Mouse (Mus musculus): ENCODE data around the gene Cbx6.

Cbx6 gene

DNA sequence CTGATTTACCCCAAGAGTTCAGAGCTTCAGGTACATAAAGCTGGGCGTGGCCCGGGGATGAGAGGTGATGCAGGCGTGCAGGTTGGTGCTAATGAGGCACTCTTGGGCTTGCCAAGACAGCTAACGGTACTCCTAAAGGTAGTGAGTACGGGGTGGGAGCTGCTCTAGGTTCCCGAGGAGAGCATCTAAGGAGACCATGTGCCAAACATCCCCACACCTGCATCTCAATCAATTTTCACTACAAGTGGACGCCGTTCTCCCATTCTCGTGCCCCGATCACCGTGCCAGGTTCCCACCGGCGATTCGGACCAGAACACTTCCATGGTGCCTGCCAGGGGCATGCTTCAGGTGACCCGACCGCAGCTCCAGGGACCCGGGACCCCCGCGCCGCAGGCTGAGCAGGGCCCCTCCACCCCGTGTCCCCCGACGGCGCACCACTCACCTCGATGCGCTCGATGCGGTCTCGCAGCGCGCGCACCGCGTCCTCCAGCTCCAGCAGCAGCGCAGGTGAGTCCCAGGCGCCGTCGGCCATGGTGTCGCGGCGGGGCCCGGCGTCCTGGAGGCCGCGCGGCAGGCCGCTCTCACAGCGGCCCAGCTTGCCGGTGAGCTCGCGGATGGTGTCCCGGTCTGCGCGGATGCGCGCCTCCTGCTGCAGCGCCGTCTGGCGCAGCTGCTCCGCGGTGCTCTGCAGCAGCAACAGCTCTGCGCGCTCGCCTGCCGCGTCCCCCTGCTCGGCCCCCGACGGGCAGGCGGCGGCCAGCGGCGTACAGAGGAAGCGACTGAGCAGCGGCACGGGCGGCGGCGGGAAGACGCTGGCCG, 30.7 kb downstream of the Cbx6 start:
- DNase-seq (ENCODE audit: extremely low spot score), result no peak

DNA sequence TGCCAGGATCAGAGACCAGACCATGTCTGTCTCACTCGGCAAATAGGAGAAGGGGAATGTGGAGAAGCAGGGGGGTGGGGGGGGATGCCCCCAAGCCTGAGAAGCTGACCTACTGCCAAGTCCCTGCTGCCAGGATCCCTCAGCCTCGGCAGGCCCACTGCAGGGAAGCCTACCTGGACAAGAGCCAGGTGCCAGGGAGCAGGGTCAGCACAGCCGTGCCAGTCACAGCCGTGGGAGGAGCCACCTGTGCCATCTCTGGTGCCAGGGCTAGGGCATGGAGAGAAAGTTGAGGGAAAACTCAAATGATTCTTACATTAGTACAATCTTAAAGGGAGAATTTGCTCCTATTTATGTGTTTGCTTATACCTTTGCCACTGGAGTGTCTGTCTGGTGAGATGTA, 32.2 kb downstream of the Cbx6 start:
- DNase-seq (ENCODE audit: extremely low spot score), result no peak

DNA sequence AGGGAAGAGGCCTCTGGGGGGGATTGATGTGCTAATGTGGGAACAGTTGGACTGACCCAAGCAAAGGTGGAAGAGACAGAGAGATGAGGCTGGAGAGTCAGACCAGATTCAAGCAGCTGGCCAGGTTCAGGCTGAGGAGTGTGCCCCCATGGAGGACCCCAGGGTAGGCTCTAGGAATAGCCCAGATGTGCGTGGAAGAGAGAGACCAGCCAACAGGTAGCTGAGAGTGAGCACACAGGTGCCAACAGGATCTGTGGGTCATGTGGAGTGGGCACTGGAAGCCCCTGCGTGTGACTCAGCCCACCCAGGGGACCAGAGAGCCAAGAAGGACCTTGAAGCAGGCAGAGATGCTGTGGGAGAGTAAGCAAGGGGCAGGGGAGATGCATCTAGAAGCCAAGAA, 32.8 kb downstream of the Cbx6 start:
- DNase-seq (ENCODE audit: extremely low spot score), result no peak

DNA sequence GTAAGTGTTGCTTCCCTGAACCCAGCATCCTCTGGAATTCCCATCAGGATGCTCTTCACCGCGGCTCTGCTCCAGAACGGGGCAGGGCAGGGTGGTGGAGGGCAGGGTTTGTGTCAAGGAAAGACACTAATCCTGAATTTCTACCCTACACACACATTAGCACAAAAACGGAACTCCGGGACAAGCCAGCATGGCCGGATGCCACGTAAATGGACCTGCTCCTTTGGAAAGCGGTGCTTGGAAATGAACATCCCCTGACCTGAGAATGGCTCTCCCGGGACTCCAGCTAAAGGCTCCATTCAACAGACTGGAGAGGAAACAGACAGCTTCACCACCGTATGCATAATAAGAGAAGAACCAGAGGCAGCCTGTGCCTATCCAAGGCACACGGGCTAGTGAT, 33.8 kb downstream of the Cbx6 start:
- no peak for DNase-seq (ENCODE audit: extremely low spot score)

DNA sequence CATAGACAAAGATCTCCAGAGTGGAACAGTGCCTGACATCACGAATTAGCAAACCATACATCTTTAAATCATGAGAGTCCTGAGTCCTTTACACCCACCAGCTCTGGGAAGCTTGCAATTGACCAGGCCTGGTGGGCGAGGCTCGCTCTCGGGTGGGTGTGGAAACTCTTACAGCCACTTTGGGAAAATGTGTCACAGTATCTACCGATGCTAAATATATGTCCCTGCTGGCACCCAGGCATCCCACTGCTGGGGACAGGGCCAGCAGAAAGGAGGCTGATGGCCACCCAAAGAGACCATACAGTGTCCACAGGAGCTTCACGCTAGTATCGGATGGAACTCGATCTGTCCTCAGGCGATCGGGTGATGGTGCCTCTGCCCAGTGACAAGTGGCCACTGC, 35.9 kb downstream of the Cbx6 start:
- no peak for DNase-seq (ENCODE audit: extremely low spot score)

DNA sequence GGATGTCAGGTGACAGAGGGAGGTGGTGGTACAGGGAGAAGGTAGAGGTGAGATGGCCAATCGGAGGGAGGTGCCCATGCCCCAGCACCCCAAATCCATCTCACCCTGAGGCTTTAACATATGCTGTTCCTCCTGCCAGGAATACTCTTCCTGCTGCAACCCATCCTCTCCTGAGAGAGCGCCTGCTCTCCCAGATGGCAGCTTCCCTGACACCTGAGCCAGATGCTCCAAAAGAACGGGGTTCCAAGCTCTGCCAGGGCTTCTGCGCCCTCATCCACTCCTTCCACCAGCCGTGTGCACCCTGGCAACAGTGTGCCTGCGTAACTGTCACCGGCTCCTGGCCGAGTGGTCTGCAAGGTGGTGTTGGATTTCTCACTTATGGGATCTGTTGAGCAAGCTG, 36.8 kb downstream of the Cbx6 start:
- DNase-seq (ENCODE audit: extremely low spot score), result no peak

DNA sequence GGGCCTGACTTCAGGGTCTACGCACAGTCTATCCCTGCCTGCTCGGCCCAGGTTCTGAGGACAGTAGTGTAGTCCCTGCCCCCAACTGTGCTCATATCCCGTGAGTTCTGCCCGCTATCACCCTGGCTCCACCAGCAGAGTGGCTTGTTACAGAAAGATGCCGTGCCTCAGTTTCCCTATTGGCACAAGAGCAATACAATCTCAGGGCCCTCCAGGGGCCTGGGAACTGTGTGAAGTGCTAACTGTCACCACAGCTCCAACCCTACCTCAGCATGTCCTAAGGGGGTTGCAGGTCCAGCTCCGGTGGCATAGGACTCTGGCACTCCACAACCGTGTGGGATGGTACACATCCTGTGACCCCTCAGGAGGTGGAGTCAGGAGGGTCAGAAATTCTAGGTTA, 37.4 kb downstream of the Cbx6 start:
- DNase-seq (ENCODE audit: extremely low spot score), result no peak

DNA sequence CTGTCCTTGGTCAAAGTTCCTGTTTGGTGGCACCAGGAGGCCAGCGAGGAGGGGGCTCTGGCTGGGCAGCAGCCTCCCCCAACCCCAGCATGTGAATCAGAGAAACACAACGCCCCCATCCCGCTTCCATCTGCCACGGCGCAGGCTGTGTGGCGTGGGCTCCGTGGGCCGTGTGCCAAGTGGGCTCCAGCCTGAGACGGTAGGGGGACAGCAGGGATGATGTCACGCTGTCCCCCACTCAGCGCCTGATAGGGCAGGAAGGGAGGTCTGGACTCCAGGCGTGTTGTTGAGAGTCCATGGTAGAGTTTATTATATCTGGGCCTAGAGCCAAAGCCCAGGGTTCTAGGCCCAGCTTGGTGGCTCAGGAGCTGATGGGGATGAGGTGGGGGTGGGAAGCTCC, 38.2 kb downstream of the Cbx6 start:
- no peak for DNase-seq (ENCODE audit: extremely low spot score)

DNA sequence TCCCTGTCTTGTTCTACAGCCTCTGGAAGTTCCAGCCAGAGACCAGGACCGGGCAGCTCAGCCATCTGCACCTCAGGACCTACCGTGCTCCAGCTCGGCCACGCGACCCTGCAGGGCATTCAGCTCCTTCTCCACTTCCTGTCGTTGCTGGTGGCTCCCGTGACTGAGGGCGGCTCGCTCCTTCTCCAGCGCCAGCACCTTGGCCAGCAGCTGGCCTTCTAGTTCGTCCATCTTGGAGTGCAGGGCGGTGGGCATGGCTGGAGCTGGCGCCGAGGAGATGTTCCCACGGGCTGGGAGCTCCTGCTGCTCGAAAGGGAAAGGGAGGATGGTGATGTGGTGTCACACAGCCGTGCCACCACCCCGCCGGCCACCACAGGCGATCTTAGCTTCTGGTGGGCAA, 40.3 kb downstream of the Cbx6 start:
- no peak for DNase-seq (ENCODE audit: extremely low spot score)

DNA sequence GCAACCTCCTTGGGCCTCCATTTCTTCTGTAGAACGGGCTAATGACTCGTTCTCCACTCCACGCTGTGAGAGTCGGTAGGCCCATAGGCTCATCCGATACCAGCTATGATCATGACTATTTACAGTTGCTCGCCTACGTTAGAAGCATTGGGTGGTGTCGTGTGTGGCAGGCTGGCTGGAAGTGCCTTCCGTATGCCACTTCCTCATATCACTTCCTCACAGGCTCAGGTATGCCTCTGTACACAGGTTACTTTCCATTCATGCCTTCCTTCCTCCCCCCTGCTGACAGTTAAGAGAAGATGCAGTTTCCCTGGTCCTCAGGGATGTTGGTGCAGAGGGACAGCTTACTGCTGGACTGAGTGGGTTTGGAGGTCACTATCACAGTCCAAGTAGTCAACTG, 41.4 kb downstream of the Cbx6 start:
- DNase-seq (ENCODE audit: extremely low spot score), result no peak

DNA sequence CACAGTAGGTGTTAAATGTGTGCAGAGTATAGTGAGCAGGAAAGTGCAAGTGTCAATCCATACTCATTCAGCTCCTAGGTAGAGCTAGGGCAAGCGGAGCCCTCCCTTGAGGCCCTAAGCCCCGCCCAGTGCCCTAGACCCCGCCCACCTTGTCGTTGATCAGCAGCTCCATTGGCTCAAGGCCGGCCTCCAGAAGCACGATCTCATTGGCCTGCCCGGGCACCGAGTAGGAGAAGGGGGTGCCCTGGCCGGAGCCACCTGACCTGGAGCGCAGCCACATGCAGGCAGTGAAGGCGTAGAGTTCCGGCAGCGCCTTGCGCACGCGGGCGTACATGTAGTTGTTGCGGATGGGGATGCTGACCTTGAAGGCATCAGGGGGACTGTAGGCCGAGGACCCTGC, 42.0 kb downstream of the Cbx6 start:
- DNase-seq (ENCODE audit: extremely low spot score), result peak; percentile 43

DNA sequence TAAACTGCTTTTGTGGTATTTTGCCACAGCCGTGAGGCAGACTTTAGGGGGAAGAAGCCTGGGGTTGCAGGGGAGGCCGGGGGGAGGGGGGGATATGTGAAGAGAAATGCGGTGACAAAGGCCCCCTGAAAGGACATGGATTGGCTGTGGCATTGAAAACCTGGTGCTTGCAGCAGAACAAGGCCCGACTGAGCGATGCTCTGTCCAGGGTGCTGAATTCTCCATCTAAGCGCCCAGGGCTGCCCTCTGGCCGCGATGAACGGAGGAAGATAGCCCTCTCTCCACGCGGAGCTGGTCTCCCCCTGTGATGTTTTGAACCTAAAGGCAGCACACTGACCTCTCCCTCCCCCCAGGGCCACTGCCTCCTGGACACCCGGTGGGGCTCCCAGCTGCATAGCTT, 43.0 kb downstream of the Cbx6 start:
- DNase-seq (ENCODE audit: extremely low spot score), result peak; percentile 72

DNA sequence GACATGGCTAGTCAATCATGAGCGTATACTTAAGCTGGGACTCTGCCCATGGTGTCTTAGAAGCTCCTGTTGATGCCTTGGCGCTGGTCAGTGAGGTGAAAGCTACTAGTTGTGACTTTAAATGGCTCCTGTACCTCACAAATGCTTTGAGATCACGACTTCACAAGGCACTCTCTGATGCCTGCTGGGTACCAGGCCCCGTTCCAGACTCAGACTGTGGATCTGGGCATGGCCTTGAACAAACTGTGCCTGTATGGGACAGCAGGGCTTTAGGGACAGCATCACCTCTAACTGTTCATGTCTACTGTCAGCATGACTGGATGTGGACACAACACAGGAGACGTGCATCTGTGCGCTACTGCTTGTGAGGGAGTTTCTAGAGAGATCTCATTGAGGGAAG, 43.6 kb downstream of the Cbx6 start:
- no peak for DNase-seq (ENCODE audit: extremely low spot score)

DNA sequence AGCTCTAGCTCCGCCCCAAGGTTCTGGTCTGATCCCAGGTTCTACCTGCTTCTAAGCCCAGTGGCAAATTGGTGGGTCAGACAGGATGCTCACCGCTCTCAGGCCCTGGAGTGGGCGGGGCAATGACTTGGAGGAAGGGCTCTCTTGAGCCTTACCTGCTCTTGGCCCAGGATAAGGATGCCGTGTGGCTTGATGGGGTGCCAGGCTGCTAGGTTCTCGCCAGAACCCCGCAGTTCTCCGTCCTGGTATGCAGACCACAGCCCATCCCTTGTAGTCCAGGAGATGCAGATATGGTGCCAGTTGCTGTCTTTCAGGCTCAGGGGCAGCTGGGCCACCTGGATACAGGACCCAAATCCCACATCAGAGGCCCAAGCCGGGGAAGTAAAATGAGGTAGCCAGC, 44.4 kb downstream of the Cbx6 start:
- DNase-seq (ENCODE audit: extremely low spot score), result no peak

DNA sequence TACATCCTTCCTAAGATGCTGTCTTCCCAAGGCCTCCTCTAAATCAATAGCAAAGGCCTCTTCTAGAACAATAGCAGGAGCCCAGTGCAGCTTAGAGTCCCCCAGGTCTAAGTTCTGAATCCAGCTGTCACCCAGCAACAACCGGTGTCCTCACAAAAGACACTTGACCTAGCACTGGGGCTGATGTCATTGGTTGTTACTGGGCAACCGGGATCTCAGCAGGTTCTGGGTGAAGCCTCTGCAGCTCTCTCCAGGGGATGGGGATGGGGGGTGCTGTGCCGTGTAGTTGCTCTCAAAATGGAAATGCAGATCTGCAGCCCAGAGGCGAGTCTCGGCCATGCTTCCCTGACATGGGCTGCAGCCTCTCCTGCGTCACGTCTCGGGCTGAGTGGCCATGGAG, 46.7 kb downstream of the Cbx6 start:
- DNase-seq (ENCODE audit: extremely low spot score), result no peak

DNA sequence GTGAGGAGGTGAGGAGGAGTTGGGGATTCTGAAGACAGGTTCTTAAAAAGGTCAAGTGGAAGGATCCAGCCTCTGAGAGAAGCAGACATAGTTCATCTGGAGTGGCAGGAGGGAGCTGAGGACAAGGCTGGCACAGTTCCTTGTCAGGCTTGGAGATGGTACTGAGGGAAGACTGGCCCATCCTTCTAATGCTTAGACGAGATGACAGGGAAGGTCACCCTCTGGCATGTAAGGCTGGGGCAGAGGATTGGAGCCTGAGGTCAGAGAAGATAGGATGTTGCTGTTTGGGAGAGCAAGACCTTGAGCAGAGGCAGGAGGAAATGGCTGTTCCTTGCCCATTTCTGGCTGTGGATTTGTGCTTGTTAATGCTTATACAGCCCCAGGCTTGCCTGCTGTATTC, 49.4 kb downstream of the Cbx6 start:
- no peak for DNase-seq (ENCODE audit: extremely low spot score)

DNA sequence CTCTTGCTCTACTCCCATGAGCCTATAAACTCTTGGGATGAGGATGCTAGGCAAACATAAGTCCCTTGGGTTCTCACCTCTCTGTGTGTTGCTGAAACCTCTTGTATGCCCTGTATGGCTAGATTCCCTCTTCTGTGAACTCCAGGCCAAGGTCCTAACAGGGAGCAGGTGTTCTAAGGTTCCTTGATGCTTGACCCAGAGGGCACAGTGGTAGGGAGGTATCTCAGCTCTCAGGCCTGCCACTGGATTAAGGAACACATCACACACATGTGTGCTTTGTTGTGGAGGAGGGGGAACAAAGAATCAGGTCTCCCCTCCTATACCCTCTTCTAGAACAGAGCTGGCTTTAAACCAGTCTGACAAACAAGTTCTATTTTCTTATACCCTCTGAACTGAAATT, 56.7 kb downstream of the Cbx6 start, which contains the start of gene Dnal4:
Dnal4 (minus strand) TSS at position 101 of the 400 bp plus-strand sequence.
- DNase-seq (ENCODE audit: extremely low spot score), result no peak

DNA sequence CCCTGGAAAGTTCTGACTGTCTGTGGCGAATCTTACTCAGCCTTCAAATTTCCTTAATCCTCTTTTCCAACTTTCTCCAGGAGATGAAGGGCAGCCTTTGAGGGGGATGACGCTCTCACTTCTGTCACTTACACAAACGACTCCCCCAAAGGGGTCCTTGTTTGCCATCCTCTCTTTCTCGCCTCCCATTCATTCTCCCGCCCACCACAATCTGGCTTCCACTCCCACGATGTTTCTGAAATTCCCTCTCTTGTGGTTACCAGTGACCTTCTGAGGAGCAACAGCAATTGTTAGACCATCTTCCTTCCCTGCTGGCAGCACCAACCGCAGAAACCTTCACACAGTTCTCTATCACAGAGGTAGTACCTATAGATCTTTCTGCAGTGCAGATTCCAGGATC, 58.8 kb downstream of the Cbx6 start:
- DNase-seq (ENCODE audit: extremely low spot score), result no peak

DNA sequence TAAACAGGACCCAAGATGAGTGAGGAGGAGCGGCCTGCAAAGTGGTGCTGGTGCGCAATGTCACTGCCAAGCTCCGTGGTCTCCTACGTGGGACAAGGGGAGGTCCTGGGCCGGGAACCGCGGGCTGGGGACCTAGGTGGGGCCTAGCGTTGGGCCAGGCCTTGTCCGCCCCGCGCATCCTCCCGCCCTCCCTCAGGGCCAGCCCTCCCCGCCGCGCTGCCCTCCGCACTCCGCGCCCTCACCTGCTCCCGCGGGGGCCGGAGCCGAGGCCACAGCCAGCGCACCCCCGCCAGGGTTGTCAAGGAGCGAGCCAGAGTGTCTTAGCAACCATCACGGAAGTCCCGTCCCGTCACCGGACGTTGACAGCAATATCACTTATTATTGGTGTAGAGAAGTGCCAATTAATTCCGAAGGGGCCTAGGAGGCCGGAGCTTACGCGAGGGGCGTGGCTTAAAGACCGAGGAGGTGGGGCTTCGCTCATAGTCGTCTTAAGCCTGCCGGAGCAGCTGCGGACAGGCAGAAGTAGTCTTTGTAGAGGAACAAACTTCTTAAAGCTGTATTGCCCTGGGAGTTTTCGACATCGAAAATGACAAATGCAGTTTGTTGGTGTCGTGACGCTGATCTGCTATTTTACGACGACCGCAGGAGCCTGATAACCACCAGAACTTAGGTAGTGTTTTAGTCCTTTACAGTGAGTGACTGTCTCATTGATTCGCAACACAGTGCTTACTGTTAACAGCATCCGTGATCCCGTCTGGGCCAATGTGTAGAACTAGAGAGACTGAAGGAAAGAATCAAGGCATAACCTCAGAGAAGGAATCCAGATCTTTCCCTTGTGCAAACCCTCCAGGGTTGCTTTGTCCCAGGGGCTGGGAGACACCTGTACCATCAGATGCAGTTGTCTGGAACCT, 60.1 kb downstream of the Cbx6 start:
- peak; percentile 93 for DNase-seq (ENCODE audit: extremely low spot score)

Measured in embryo, embryonic 9.5 days (tissue).